Mouse (Mus musculus): ENCODE data around the gene Abca5. TPM values are rescaled to one million over a fixed set of nuclear protein-coding genes. Genes with fewer than 3 reads are reported as not detected.

Gene Abca5
- total RNA-seq (2023), result 3.8 TPM

GRCm38 (mm10) chr11:110337289-110338245, at the start of gene Abca5:
Abca5 (minus strand) TSS chr11:110337716.

GRCm38 (mm10) chr11:110251534-110251933, 86.0 kb downstream of the Abca5 start, which contains the start of gene Abca6:
Abca6 (minus strand) TSS chr11:110251776.

Other genes starting within 250 kb of the Abca5 start
- gene Abca8a, start 241.7 kb downstream of the Abca5 start, total RNA-seq (2023), result not detected
- gene Abca9, start 169.5 kb downstream of the Abca5 start, total RNA-seq (2023), result 0.44 TPM
- gene Abca6, start 85.9 kb downstream of the Abca5 start, total RNA-seq (2023), result 4.7 TPM
- gene Map2k6, start 61.4 kb upstream of the Abca5 start, total RNA-seq (2023), result 18.5 TPM

Measured in CD4-positive naive resting alpha-beta T cell, adult 76 days (primary cell).